Mouse (Mus musculus) NIH3T3 (cell line): ENCODE data around the gene Gltp.

ENCODE experiments used
- DNase-seq: peaks from one replicate; pipeline ENCODE4 v3.0.0-alpha.2; 2012; ENCODE audit warnings: low read depth

Gene Gltp

DNA sequence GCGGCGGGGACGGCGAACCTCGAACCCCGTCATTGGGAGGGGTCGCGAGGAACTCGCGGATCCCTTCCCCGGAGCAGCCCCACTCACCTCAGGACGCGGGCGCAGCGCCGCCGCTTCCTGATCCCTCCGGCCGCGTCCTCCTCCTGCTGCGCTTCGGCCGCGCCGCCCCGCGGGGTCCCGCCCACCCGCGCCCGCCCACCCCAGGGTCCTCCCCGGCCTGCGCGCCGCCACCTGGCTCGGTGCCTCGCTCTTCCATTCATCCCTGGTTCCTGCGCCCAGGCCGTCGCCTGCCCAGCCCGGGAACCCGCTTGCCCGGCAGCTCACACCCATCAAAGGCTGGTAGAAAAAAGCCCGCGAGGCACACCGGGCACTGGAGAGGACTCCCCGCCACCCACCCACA, 32.5 kb downstream of the Gltp start, which contains the start of gene Trpv4:
TSS of gene Trpv4 (minus strand) at position 167 of the 400 bp plus-strand sequence.
- no peak for DNase-seq

DNA sequence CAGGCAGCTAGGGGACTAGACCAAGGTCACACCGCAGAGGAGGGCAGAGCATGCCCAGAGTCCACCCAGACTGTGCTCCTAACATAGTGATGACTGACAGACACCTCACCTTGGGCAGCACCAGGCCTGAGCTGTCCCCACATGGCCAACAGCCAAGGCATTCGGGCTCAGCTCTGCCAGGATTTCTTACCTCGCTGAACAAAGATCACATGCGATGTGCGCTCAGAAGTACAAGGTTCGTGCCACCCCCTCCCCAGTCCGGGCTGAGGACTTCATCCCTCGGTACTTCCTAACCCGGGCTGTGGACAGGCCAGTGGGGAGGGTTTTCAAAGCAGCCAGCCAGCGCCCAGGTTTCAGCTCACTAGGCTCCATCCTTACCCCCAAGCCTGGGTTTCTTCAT, 33.4 kb downstream of the Gltp start:
- no peak for DNase-seq

DNA sequence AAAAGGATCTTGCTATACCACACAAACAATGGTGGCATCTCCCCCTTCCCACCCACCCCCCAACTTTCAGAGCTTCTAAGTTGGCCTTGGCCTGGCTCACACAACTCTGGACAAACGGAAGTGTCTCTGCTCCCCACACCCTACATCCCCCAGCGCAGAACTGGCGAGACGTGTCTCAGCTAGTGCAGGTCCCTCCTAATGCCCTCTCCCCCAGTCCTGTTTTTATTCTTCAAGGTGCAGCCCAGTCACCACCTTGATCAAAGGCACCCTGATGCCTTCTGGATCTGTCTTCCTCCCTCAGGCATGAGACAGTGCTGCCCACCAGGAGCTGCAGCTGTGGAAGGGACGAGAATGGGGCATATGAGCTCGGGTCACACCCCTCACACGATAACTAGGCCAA, 34.5 kb downstream of the Gltp start:
- no peak for DNase-seq

DNA sequence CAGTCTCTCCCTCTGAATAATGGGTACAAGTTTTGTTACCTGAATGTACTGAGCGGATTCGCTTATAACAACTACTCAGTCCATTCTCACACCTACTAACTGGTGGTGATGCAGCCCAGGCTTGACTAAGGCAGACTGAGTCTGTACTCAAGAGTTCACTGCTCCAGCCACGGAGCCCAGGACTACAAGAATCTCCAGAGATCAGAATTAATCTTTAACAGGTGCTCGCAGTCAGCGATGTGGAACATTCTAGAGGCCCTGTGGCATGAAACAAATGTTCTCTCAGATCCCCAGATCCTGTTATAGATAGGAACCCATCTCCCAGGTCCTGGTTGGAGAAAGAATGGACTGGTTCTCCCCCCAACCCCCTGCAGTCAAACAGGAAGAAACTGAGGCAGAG, 35.1 kb downstream of the Gltp start:
- DNase-seq: no peak

DNA sequence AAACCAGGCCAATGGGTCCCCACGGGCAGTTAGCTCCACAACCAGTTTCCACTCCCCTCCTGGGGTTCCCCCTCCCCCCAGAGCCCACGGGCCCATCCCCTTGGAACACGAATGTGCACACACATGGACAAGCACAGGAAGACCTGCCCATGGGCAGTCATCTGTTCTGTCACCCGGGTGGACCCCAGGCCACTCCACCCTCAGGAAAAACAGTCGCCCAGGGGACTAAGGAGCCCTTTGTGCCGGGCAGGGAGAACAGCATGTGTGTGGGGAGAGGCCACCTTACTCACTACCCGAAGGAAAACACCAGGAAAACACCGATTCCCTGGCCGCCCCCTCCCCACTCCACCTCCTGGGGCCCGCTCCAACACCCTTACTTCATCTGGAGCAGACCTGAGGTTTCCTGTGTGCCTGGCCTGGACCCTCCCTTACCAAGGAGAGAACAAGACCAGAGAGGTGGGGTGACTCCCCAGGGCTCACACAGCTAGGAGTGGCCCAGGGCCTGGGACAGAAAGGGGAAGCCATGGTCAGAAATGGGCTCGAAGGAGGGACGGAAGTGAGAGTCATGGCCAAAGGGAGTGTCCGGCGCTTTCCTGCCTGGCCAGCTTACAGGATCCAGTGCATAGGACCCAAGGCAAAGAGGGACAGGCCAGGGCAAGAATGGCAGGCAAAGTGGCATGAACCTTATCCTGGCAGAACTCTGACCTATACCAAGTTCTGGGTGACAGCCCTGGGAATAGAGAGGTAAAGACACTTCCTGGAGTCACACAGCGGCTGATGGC, 36.9 kb downstream of the Gltp start:
- DNase-seq: no peak

DNA sequence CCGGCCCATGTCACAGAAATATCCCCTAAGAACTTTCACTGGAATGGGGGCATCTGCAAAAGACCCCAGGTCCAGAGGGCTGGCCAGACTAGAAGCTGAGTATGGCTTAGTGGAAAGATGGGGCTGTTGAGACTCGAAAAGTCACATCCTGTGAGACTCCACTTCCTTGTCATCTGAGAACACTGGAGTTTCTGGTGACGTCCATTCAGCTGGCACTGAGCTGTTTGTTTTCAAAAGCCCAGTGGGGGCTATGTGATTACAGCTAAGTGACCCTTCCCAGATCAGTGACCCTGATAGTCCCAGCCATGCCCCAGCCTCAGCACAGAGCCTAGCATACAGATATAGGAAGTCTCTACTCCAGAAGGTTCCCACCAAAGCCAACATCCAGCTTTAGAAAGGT, 39.3 kb downstream of the Gltp start:
- no peak for DNase-seq

DNA sequence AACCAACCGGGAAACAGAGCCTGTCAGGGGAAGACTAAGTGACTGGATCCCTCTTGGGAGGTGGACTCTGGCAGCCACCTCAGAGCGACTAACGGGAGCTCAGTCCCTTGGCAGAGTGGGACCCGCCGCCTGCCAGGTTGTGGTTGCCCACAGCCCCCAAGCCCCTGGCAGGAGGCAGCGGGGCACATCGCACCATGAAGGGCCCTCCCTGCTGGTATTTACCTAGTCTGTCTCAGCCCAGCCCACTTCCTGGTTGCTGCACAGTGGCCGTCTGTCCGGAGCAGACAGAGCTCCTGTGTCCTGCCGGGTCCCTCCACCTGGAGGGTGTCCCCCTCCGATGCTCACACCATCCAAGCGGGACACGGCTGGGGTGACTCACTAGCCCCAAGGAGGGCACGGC, 39.8 kb downstream of the Gltp start:
- no peak for DNase-seq

DNA sequence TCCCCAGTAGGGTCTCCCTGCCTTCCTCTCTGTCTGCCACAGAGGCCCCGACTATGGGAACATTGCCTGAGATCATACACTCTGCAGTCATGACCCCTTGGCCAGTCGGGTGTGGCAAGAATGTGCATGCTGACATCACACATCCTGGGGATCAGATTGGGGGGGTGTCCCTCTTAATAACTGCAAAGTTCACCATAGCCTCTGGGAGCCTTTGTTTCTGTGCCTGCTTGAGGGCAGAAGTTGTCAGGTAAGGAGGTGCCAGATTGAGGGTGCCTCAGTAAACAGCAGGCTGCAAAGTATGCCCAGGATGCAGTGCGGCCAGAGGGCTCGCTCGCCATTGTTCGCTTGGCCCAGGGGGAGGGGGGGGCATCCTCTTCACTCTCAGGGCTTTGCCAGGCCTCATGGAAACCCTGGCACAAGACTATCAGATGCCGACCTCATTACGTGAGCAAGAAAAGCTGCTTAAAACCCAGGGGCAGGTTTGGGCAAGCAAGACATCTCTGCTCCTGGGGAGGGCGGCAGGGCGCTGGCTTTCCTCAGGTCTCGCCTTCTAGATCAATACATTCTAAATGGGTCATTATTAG, 42.0 kb downstream of the Gltp start:
- DNase-seq: peak; percentile 31

DNA sequence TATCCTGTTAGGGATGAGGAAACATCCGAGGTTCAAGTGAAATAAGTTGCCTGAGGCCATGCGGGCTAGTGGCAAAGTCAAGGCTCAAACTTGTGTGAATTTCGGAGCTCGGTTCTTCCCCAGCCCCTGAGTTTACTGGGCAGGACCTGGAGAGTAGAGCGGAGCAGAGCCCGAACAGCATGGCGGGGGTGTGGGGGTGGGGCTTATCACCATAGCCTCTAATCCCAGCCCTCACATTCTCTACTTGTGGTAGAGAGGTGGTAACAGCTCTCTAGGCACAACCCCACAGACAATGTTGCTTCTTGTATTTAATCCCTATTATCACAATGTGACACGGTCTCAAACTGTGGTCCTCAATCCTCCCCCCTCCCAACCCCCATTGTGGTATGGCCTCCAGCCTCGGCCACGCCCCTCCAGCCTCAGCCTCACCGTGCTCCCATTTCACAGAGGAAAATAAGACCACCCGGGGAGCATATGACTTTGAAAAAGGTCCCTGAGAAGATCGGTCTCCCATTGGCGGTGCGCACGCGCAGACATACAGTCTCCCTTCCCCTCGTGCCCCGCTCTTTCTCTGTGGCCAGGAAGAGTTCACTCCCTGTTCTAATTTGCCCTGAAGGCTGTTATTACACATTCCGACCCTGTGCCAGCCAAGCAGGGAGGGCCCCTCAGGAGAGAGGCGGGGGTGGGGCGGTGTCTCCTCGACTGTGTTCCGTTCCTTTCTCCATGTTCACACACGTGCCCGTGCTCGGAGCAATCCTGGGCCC, 43.4 kb downstream of the Gltp start:
- DNase-seq: peak; percentile 26

DNA sequence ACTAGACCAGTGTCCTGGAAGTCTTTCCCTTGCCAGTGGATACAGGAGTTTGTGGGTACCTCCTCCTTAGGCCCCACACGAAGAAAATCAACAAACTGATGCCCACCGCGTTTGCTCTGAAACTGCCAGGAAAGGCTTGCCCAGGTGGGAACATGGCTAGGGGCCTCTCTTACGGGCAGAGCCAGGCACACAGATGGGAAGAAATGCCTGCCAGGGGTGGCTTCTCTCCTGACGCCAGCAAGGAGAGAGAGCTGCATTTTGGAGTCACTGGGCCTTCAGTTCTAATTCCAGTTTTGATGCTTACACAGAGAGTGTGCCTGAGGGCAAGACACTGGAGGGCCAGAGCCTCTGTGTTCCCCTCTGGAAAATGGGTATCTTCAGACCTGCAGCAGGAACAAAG, 44.9 kb downstream of the Gltp start:
- DNase-seq: no peak

DNA sequence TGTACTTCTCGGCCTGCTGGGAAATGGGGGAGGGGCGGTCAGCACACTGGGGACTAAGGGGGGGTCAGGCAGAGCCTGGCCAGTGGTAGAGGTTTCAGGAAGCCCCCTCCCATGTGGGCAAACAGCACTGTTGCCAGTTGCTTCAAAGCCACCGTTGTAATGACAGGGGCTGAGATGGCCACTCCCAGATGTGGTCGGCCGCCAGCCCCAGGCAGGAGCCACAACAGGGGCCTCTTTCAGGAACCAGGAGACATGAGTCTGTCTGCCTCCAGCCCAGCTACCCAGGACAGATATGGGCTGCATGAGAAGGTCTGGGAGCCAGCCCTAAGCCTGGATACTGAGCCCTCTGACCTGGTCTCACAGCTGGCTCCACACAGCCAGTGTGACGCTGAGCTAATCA, 45.9 kb downstream of the Gltp start:
- no peak for DNase-seq

DNA sequence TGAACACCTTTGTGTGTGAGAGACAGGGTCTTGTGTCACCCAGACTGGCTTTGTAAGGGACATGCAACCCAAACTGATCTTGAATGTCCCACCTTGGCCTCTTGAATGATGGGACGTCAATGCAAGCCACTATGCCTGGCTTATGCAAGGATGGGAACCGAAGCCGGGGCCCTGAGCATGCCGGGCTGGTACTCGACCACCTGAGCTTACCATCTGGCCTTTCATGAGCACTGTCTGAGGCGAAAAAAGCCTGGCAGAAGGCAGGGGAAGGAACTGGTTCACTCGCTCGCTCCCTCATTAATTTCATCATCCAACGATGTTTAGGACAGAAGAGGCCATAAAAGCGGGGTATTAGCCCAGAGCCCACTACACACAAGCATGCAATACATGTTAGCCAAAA, 50.0 kb downstream of the Gltp start:
- no peak for DNase-seq

DNA sequence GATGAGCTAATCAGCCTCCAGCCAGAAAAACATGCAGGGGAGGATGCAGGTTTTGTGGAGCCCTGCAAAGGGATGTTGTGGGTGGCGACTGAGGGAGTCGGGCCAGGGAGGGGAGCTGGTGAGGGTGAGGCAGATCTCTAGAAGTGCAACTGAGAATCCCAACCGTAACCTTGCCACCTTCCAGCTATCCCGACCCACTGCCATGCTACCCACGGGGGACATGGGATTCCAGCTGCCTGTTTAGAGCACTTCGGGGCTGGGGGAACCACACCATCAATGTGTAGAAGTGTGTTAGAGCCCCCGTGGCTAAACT, 51.2 kb downstream of the Gltp start:
- DNase-seq: no peak

DNA sequence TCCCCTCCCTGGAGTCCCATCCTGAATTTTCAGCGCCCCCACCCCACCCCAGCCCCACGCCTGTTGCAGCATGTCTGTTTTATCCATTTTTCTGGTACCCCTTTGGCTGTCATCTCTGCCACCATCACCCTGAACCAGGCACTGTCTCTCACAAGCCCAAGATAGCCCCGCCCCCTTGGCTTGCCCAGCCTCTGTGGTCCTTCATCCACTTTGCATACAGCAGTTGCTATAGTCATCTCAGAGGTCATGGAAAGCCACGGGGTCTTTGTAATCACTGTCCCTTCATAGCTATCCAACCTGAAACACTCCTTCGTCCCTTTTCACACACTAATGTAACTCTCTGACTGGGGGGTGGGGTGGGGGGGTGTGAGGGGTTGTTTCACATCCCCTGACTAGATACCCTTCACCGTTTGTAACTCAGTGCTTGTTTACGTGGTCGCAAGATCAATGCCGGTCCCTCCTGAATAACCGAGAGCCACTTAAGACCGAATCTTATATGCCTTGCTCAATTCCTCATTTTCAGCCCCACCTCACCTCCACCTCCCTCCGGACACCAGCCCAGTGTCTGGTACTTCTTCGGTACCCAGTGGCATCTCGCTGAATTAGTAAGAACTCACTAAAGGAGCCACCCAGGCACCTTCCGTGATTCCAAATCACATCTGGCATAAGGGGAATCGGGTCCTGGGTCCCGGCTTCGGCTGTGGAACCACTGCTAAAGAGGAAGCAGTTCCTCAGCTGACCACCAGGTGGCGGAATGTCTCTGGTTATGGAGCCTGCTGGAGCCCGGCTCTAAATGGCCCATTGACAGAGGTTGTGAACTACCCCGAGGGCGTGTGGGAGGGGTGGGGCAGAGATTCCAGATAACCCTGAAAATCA, 51.8 kb downstream of the Gltp start:
- peak; percentile 91 for DNase-seq

DNA sequence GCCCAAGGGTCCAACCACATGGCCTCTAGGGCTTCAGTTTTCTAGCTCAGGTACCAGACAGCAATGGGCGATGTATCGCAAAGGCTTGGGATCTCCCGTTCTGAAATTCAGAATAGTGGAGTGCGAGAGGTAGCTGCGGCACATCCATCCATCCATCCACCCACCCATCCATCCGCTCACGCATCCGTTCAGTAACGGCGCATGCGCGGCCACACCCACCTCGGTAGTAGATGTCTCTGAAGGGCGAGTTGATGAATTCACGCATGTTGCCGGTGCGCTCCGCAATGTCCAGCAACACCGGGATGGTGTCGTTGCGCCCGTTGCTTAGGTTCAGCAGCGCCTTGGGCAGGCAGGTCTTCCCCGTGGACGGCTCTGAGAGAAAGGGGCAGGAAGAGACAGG, 54.7 kb downstream of the Gltp start:
- no peak for DNase-seq

DNA sequence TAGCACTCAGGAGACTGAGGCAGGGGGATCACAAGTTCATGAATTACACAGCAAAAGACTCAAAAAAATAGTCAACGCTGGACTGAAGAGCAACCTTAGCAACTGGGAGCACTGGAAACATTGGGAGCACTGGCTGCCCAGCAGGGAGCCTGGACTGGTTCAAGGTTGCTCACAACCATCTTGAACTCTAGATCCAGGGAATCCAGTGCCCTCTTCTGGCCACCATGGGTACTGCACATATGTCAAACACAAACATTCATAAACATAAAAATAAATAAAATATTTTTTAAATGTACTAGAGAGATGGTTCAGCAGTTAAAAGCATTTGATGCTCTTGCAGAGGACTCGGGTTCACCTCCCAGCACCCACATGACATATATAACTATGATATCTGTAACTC, 59.4 kb downstream of the Gltp start:
- peak; percentile 64 for DNase-seq

DNA sequence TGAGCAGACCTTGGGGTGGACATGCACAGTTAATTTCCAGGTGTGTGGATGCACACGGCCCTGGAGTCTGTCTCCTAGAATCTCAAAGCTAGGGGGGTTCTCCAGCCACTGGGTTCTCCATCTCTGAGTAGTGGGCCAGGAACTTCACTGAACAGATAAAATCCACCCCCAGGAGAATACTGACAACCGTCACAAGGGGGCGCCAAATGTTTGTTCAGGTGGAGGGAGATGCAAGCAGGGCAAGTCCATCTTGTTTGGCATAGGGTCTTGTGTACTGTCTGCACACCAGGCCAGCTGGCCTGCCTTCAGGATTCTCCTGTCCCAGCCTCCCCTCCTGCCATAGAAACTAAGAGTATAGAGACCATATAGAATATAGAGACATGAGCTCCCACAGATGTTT, 65.2 kb downstream of the Gltp start:
- peak; percentile 79 for DNase-seq

DNA sequence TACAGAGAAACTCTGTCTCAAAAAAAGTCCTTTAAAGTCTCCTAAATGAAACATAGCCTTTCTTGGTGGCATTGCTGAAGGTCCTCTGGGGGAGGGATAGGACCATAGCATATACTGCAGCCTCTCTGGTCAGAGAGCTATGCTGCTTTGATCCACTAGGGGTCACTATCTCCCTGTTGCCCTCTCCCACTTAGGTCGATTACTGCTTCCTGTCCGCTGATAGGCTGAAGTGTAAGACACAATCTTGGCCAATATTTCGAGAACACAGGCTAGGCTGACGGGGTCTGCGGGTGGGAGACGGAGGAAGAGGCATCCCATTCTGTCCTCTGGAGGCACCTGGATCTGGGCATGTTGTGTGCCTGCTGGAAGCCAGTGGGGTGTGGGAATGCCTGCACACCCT, 70.5 kb downstream of the Gltp start:
- peak; percentile 45 for DNase-seq
